Mouse (Mus musculus): ENCODE data around the gene Slit1. TPM values are rescaled to one million over a fixed set of nuclear protein-coding genes. Genes with fewer than 3 reads are reported as not detected.
A peak's percentile ranks its signal among the peaks of the same experiment; 100 is the strongest.

Gene Slit1
- polyA plus RNA-seq, 1 experiment, result 0.13 TPM

- no peak for DNase-seq
- TF ChIP-seq POLR2A (IDR thresholded peaks at IDR 0.05; ENCODE audit: borderline replicate concordance, extremely low read depth, low read depth, low read length), result no peak
- peak; percentile 16; the same call in 1 of the 2 replicates for TF ChIP-seq CTCF (IDR thresholded peaks at IDR 0.05; ENCODE audit: insufficient read depth, low read length)
These were observed 18.1 kb upstream of the Slit1 start for GRCm38 (mm10) chr19:41761529-41761928.

DNA sequence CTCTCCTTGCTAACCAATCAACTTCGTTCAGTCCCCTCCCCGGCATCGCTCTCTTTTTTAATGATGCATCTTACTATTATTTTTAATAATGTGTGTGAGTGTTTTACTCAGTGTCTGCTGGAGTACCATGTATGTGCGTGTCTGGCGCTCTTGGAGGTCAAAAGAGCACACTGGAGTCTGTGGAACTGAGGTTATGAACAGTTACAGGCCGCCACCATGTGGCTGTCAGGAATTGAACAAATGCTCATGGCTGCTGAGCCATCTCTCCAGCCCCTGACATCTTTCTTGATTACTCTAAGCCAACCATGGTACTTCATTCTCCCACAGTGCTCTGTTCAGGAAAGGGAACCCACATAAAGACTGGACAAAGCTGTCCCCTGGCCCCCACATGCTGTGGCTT, 16.3 kb upstream of the Slit1 start:
- WGBS, result 80% methylated on average over 6 of the region's 6 CpGs
- TF ChIP-seq CTCF (IDR thresholded peaks at IDR 0.05; ENCODE audit: insufficient read depth, low read length) (no peak), POLR2A (IDR thresholded peaks at IDR 0.05; ENCODE audit: borderline replicate concordance, extremely low read depth, low read depth, low read length) (no peak)
- H3K4me3 ChIP-seq (replicated peaks; ENCODE audit: extremely low read depth, low read depth, low read length), result no peak overlapping the region
- H3K4me1 ChIP-seq (ENCODE audit: control insufficient read depth, insufficient read depth, low read length), result no peaks in the 10 kb centered on the region
- DNase-seq, result no peak

More at GRCm38 (mm10) chr19:41761529-41761928, 18.1 kb upstream of the Slit1 start:
- WGBS, result 50% methylated on average over 9 of the region's 9 CpGs
- Histone ChIP-seq H3K4me3 (replicated peaks; ENCODE audit: extremely low read depth, low read depth, low read length) (no peak overlapping the region), H3K4me1 (ENCODE audit: control insufficient read depth, insufficient read depth, low read length) (no peaks in the 10 kb centered on the region)

DNA sequence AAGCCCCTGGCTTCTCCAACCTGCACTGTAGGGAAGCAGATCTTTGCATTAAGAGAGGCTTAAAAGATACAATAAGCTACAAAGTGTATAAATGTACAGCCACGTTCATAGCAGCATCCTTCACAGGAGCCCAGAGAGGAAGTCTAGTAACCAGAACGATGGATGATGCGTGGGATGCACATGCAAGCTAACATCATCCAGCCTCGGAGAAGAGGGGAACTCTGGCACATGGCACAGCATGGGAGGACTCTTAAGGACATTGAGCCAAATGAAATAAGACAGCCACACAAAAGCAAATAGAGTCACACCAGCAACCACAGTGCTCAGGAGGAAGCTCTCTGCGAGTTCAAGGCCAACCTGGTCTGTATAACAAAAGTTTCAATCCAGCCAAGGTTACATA, 15.8 kb upstream of the Slit1 start:
- no peak for TF ChIP-seq CTCF (IDR thresholded peaks at IDR 0.05; ENCODE audit: insufficient read depth, low read length)
- TF ChIP-seq POLR2A (IDR thresholded peaks at IDR 0.05; ENCODE audit: borderline replicate concordance, extremely low read depth, low read depth, low read length), result no peak
- Histone ChIP-seq H3K4me1 (ENCODE audit: control insufficient read depth, insufficient read depth, low read length) (no peaks in the 10 kb centered on the region), H3K4me3 (replicated peaks; ENCODE audit: extremely low read depth, low read depth, low read length) (no peak overlapping the region)
- no peak for DNase-seq
- 82% methylated on average over 5 of the region's 5 CpGs for WGBS

DNA sequence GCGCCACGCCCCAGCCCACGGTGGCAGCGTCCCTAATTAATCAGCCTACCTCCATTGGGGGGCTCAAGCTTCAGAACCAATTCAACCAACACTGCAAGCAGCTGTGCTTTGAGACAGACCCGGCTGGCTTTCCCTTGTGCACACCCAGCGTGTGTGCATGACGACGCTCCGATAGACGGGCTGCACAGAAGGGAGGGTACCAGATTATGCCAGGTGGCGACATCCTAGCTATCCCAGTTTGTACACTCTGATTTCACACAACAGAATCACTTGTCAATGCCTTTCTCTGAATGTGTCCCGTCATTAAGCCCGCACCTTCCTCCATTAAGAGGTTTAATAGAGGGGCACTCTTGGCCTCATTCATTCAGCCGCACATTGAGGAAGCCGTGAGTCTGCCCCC, 11.3 kb upstream of the Slit1 start:
- DNase-seq, result no peak
- Histone ChIP-seq H3K4me1 (ENCODE audit: control insufficient read depth, insufficient read depth, low read length) (no peaks in the 10 kb centered on the region), H3K4me3 (replicated peaks; ENCODE audit: extremely low read depth, low read depth, low read length) (no peak overlapping the region)
- 82% methylated on average over 15 of the region's 15 CpGs for WGBS
- TF ChIP-seq POLR2A (IDR thresholded peaks at IDR 0.05; ENCODE audit: borderline replicate concordance, extremely low read depth, low read depth, low read length) (no peak), CTCF (IDR thresholded peaks at IDR 0.05; ENCODE audit: insufficient read depth, low read length) (no peak)

DNA sequence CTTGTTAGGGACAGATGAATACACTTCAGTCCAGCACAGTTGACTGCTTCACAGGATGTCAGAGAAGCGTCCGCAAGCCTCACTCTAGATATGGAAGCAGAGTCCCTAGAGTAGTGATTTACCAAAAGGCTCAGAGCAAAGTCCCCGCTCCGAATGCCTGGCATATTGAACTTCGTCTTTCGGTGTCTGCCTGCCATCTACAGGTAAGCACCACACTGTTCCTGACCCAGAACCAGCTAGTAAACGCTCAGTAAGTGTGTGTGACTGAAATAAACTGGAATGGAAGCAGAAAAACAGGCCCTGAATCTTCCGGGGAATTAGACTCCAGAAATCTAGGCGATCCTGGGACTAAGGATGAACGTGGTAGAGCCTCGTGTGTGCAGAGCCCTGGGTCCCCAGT, 8.4 kb upstream of the Slit1 start:
- Histone ChIP-seq H3K4me3 (replicated peaks; ENCODE audit: extremely low read depth, low read depth, low read length) (no peak overlapping the region), H3K4me1 (ENCODE audit: control insufficient read depth, insufficient read depth, low read length) (no peaks in the 10 kb centered on the region)
- 73% methylated on average over 11 of the region's 11 CpGs for WGBS
- TF ChIP-seq POLR2A (IDR thresholded peaks at IDR 0.05; ENCODE audit: borderline replicate concordance, extremely low read depth, low read depth, low read length), result no peak
- no peak for TF ChIP-seq CTCF (IDR thresholded peaks at IDR 0.05; ENCODE audit: insufficient read depth, low read length)
- DNase-seq, result no peak

GRCm38 (mm10) chr19:41747436-41747835, 4.0 kb upstream of the Slit1 start:
- WGBS, result 87% methylated on average over 14 of the region's 14 CpGs
- no peak for TF ChIP-seq POLR2A (IDR thresholded peaks at IDR 0.05; ENCODE audit: borderline replicate concordance, extremely low read depth, low read depth, low read length)
- no peak for TF ChIP-seq CTCF (IDR thresholded peaks at IDR 0.05; ENCODE audit: insufficient read depth, low read length)
- Histone ChIP-seq H3K4me3 (replicated peaks; ENCODE audit: extremely low read depth, low read depth, low read length) (no peak overlapping the region), H3K4me1 (ENCODE audit: control insufficient read depth, insufficient read depth, low read length) (no peaks in the 10 kb centered on the region)
- DNase-seq, result no peak

GRCm38 (mm10) chr19:41745941-41746557, 2.6 kb upstream of the Slit1 start:
- H3K4me3 ChIP-seq (replicated peaks; ENCODE audit: extremely low read depth, low read depth, low read length), result no peak overlapping the region
- no peak for TF ChIP-seq POLR2A (IDR thresholded peaks at IDR 0.05; ENCODE audit: borderline replicate concordance, extremely low read depth, low read depth, low read length)
- TF ChIP-seq CTCF (IDR thresholded peaks at IDR 0.05; ENCODE audit: insufficient read depth, low read length), result no peak
- no peak for DNase-seq
- no peaks in the 10 kb centered on the region for H3K4me1 ChIP-seq (ENCODE audit: control insufficient read depth, insufficient read depth, low read length)
- WGBS, result 40% methylated on average over 15 of the region's 15 CpGs

DNA sequence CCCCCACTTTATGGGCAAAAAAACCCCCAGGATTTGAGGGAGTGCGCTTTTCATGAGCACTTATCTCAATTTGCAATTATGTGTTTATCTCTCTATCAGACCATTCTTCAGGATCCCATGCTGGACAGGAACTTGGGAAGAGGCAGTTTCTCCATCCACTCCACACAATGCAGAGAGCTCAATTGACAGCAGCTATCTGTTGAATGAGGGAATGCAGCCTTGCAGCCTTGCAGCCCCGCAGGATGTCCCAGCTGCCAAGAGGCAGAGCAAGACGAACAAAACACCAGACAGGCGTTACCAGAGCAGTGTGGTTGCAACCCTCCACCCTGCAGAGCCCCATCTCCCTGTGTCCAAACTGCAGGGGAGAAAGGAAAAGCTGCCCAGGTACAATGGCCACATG, 4.6 kb downstream of the Slit1 start:
- WGBS, result 20% methylated on average over 4 of the region's 4 CpGs
- Histone ChIP-seq H3K4me3 (replicated peaks; ENCODE audit: extremely low read depth, low read depth, low read length) (no peak overlapping the region), H3K4me1 (ENCODE audit: control insufficient read depth, insufficient read depth, low read length) (no peaks in the 10 kb centered on the region)
- TF ChIP-seq POLR2A (IDR thresholded peaks at IDR 0.05; ENCODE audit: borderline replicate concordance, extremely low read depth, low read depth, low read length) (no peak), CTCF (IDR thresholded peaks at IDR 0.05; ENCODE audit: insufficient read depth, low read length) (no peak)
- no peak for DNase-seq

GRCm38 (mm10) chr19:41738429-41738805, 5.0 kb downstream of the Slit1 start:
- TF ChIP-seq CTCF (IDR thresholded peaks at IDR 0.05; ENCODE audit: insufficient read depth, low read length) (no peak), POLR2A (IDR thresholded peaks at IDR 0.05; ENCODE audit: borderline replicate concordance, extremely low read depth, low read depth, low read length) (no peak)
- Histone ChIP-seq H3K4me3 (replicated peaks; ENCODE audit: extremely low read depth, low read depth, low read length) (no peak overlapping the region), H3K4me1 (ENCODE audit: control insufficient read depth, insufficient read depth, low read length) (no peaks in the 10 kb centered on the region)
- no peak for DNase-seq
- WGBS, result 15% methylated on average over 14 of the region's 14 CpGs

DNA sequence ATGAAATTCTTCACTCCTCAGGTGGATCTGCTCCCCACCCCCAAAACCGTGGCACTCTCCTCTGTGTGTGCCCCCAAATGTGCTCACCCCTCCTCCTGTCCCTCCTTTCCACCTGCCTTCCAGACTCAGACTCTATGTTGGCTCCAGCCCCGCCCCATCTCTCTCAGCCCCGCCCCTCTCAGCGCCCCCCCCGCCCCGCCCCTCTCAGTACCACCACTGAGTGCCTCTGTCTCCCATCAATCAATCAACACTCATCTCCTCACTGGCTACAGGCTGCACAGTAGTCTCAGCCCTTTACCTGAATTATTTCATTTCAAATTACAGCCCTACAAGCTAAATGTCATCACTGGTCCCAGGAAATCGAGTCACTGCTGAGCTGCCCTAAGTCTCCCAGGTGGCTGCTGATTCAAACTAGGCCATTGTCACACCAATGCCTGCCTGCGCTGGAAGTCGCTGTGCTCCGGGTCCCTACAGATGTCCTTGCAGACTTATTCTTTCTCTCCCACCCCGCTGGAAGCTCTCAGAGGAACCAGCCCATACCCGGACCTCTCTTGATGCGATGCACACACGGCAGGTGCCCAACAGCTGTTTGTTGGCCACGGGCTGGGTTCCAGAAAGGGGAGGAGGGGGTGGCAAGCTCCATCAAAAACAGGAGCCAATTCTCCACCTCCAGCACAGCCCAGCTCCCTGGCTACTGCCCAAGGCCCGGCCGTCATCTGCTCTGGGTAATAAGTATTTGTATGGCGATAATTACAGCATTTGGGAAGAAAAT, 5.6 kb downstream of the Slit1 start:
- WGBS, result 4% methylated on average over 16 of the region's 18 CpGs
- no peak for TF ChIP-seq CTCF (IDR thresholded peaks at IDR 0.05; ENCODE audit: insufficient read depth, low read length)
- TF ChIP-seq POLR2A (IDR thresholded peaks at IDR 0.05; ENCODE audit: borderline replicate concordance, extremely low read depth, low read depth, low read length), result no peak
- no peaks in the 10 kb centered on the region for H3K4me1 ChIP-seq (ENCODE audit: control insufficient read depth, insufficient read depth, low read length)
- H3K4me3 ChIP-seq (replicated peaks; ENCODE audit: extremely low read depth, low read depth, low read length), result no peak overlapping the region
- DNase-seq, result no peak
